Comparison of ENCODE assay signal across 12 mouse cellular contexts in the genomic region with DNA sequence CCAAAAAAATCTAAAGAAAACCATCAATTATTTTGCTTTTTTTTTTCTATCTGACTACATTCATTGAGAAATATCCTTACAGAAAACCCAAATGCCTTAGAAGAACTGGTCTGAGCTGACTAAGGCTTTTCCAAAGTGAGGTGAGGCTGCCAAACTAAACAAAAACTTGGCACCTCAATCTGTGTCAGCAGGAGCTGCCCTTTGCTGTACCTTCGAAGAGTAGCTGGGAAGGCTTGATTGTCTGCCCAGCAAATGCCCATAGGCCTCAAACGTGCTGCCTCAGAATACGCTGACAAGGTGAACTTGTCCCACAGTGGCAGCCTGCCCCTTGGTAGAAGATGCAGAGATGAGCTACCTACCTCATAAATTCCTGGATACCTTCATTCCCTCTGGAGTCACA.
DNase-seq lines count a peak whose midpoint lies in the region; ATAC-seq and TF ChIP-seq lines count a peak whose summit lies in the region.
"Had no signal": no experiment of that assay in that cellular context is flagged by ENCODE, and none has a peak within 500 bp of the region (broad histone marks: within the 10 kb centered on the region; RNA-seq: fewer than 3 reads in every experiment).

No protein-coding gene starts in this region.

- H3K4me1 ChIP-seq in heart, embryonic 12.5 days (replicated peaks): no peaks in the 10 kb centered on the region
- peaks cover 3% of the 10 kb centered on the region for H3K4me1 ChIP-seq in lung, adult 2 months (ENCODE audit: control insufficient read depth, insufficient read depth, low read length)
- H3K4me1 ChIP-seq in intestine, postnatal 0 days (replicated peaks; ENCODE audit: control insufficient read depth, insufficient read depth, low read length): no peaks in the 10 kb centered on the region
- H3K4me1 ChIP-seq: neural tube, embryonic 13.5 days had no signal

- TF ChIP-seq CTCF in lung, adult 2 months (IDR thresholded peaks at IDR 0.05; ENCODE audit: insufficient read depth, low read length): no peak
- no peak for TF ChIP-seq CTCF in intestine, postnatal 0 days (IDR thresholded peaks at IDR 0.05; ENCODE audit: low read depth)

- no peak overlapping the region for H3K4me3 ChIP-seq in heart, embryonic 12.5 days
- H3K4me3 ChIP-seq in lung, adult 2 months (replicated peaks; ENCODE audit: extremely low read depth, low read depth, low read length): no peak overlapping the region
- no peak overlapping the region for H3K4me3 ChIP-seq in intestine, postnatal 0 days (ENCODE audit: low read depth, low read length)
- H3K4me3 ChIP-seq: embryonic facial prominence, embryonic 13.5 days; neural tube, embryonic 13.5 days had no signal

- H3K4me2 ChIP-seq in heart, embryonic 12.5 days: no peak overlapping the region
- H3K4me2 ChIP-seq in intestine, postnatal 0 days (replicated peaks; ENCODE audit: low read depth): no peak overlapping the region
- H3K4me2 ChIP-seq: embryonic facial prominence, embryonic 13.5 days; neural tube, embryonic 13.5 days had no signal

- DNase-seq in heart, adult 8-10 months (ENCODE audit: low spot score): peak; percentile 1
- DNase-seq in Muller cell, postnatal 12 days (ENCODE audit: inconsistent ontology term): peak; percentile 42
- DNase-seq in cerebellum, adult 11-12 months: peak; percentile 24
- DNase-seq in lung, adult 2 months: peak; percentile 16
- no peak for DNase-seq in gastrocnemius, postnatal 25 days
- no peak for DNase-seq in frontal cortex, postnatal 36 days (ENCODE audit: low spot score in 2 of 2)
- DNase-seq: right cerebral cortex, postnatal 14 days had no signal

- H3K36me3 ChIP-seq in heart, embryonic 12.5 days: no peaks in the 10 kb centered on the region
- H3K36me3 ChIP-seq in intestine, postnatal 0 days (ENCODE audit: control insufficient read depth, insufficient read depth): no peaks in the 10 kb centered on the region
- H3K36me3 ChIP-seq: embryonic facial prominence, embryonic 13.5 days; neural tube, embryonic 13.5 days had no signal

- no peak for TF ChIP-seq POLR2A in lung, adult 2 months (IDR thresholded peaks at IDR 0.05; ENCODE audit: borderline replicate concordance, extremely low read depth, low read depth, low read length)

- no peak for ATAC-seq in heart, embryonic 12.5 days (ENCODE audit: insufficient number of reproducible peaks, low FRiP score)
- no peak for ATAC-seq in intestine, postnatal 0 days

- H3K27ac ChIP-seq in heart, embryonic 12.5 days (ENCODE audit: poor library complexity, severe bottlenecking): no peak overlapping the region
- no peak overlapping the region for H3K27ac ChIP-seq in intestine, postnatal 0 days (ENCODE audit: low read depth, low read length)
- H3K27ac ChIP-seq: embryonic facial prominence, embryonic 13.5 days; neural tube, embryonic 13.5 days had no signal

- WGBS in heart, embryonic 12.5 days: 42% methylated on average over 3 of the region's 3 CpGs
- WGBS in lung, adult 2 months: 35% methylated on average over 3 of the region's 3 CpGs
- WGBS in intestine, postnatal 0 days: 54% methylated on average over 3 of the region's 3 CpGs

- H3K27me3 ChIP-seq in heart, embryonic 12.5 days (replicated peaks): no peaks in the 10 kb centered on the region
- H3K27me3 ChIP-seq in intestine, postnatal 0 days (replicated peaks; ENCODE audit: control insufficient read depth, insufficient read depth, low read length): no peaks in the 10 kb centered on the region
- H3K27me3 ChIP-seq: CH12.LX; embryonic facial prominence, embryonic 13.5 days; neural tube, embryonic 13.5 days had no signal

- H3K9ac ChIP-seq in heart, embryonic 12.5 days: no peak overlapping the region
- H3K9ac ChIP-seq in intestine, postnatal 0 days (ENCODE audit: low read depth, low read length): no peak overlapping the region
- H3K9ac ChIP-seq: embryonic facial prominence, embryonic 13.5 days; neural tube, embryonic 13.5 days had no signal

- H3K9me3 ChIP-seq in heart, embryonic 12.5 days (replicated peaks): no peaks in the 10 kb centered on the region
- no peaks in the 10 kb centered on the region for H3K9me3 ChIP-seq in intestine, postnatal 0 days (ENCODE audit: control insufficient read depth)
- H3K9me3 ChIP-seq: embryonic facial prominence, embryonic 13.5 days; neural tube, embryonic 13.5 days had no signal

Comparison
In these comparisons a context has a peak if more than half of its experiments do, and no peak if none do; other contexts are left out.
1. DNase-seq: peak in heart, adult 8-10 months (single experiment), Muller cell, postnatal 12 days (single experiment), cerebellum, adult 11-12 months (single experiment) and lung, adult 2 months (single experiment); none in gastrocnemius, postnatal 25 days (single experiment) and frontal cortex, postnatal 36 days (0 of 2).